Mouse (Mus musculus): ENCODE results near the gene Fign. TPM values are rescaled to one million over a fixed set of nuclear protein-coding genes. Genes with fewer than 3 reads are reported as not detected.

Gene Fign
- polyA plus RNA-seq, 1 experiment from 2014 or later: 16.4 TPM

- Histone ChIP-seq H3K4me2 (ENCODE audit: low read depth, low read length) (peak overlapping the region; percentile 90), H3K36me3 (ENCODE audit: control insufficient read depth, insufficient read depth, low read length) (no peaks in the 10 kb centered on the region), H3K4me3 (ENCODE audit: low read depth, low read length) (peak overlapping the region; percentile 59), H3K27me3 (ENCODE audit: control insufficient read depth, insufficient read depth, low read length) (no peaks in the 10 kb centered on the region), H3K27ac (ENCODE audit: low read depth, low read length) (peak overlapping the region; percentile 62), H3K9ac (replicated peaks; ENCODE audit: low read depth, low read length) (peak overlapping the region; percentile 94; the same call in 1 of the 2 replicates), H3K9me3 (ENCODE audit: control insufficient read depth, low read length) (no peaks in the 10 kb centered on the region), H3K4me1 (ENCODE audit: control insufficient read depth, insufficient read depth, low read length) (peaks cover 15% of the 10 kb centered on the region; the same call in 1 of the 2 replicates)
- ATAC-seq (ENCODE audit: low read depth): no peak
- under 1% methylated on average over 12 of the region's 12 CpGs for WGBS
Observed at GRCm38 (mm10) chr2:64096721-64097411, 972 bp downstream of the Fign start.

DNA sequence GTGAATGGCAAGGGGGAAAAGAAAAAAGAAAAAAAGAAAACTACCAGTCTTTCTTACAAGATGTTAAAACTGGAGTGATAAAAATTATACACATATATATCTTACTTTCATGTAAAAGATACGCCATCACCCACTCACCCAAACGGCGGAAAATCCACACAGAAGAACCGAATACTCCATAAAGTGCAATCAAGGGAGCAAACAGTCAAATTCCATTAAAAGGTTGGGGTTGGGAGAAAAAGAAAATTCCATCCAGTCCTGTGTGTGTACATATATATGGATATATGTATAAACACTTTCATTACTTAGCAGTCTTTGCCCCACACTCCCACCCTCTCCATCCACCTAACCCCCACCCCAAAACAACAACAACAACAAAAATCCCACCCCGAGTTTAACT lies 1.7 kb downstream of the Fign start:
- Histone ChIP-seq H3K27me3 (ENCODE audit: control insufficient read depth, insufficient read depth, low read length) (no peaks in the 10 kb centered on the region), H3K4me2 (ENCODE audit: low read depth, low read length) (peak overlapping the region; percentile 90), H3K36me3 (ENCODE audit: control insufficient read depth, insufficient read depth, low read length) (no peaks in the 10 kb centered on the region), H3K4me3 (ENCODE audit: low read depth, low read length) (peak overlapping the region; percentile 59), H3K9me3 (ENCODE audit: control insufficient read depth, low read length) (no peaks in the 10 kb centered on the region), H3K4me1 (ENCODE audit: control insufficient read depth, insufficient read depth, low read length) (peaks cover 18% of the 10 kb centered on the region; the same call in 1 of the 2 replicates), H3K9ac (replicated peaks; ENCODE audit: low read depth, low read length) (peak overlapping the region; percentile 46; the same call in 1 of the 2 replicates), H3K27ac (ENCODE audit: low read depth, low read length) (peak overlapping the region; percentile 55; the same call in 1 of the 2 replicates)
- ATAC-seq (ENCODE audit: low read depth): no peak
- WGBS: 20% methylated on average over 5 of the region's 5 CpGs

DNA sequence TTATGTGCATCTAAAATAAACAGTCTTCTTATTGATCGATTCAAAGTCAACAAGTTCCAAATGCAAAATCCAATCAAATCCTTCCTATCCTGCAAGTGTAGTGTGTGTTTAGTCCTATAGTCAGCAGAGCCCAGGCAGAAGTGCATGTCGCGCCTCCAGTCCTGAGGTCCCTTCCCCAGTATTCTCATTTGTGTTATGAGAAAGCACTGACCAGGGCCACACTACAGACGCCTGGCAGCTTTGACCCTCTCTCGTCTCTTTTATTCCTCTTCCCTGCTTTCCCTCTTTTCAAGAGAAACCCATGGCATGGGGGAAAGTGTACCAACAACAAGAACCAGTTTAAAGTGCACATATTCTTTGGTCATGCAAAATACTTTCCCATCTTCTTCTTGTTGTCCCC lies 2.3 kb downstream of the Fign start:
- Histone ChIP-seq H3K4me3 (ENCODE audit: low read depth, low read length) (peak overlapping the region; percentile 59), H3K36me3 (ENCODE audit: control insufficient read depth, insufficient read depth, low read length) (no peaks in the 10 kb centered on the region), H3K27ac (ENCODE audit: low read depth, low read length) (peak overlapping the region; percentile 69), H3K9me3 (ENCODE audit: control insufficient read depth, low read length) (no peaks in the 10 kb centered on the region), H3K4me1 (ENCODE audit: control insufficient read depth, insufficient read depth, low read length) (peaks cover 20% of the 10 kb centered on the region; the same call in 1 of the 2 replicates), H3K4me2 (ENCODE audit: low read depth, low read length) (peak overlapping the region; percentile 90), H3K27me3 (ENCODE audit: control insufficient read depth, insufficient read depth, low read length) (no peaks in the 10 kb centered on the region), H3K9ac (replicated peaks; ENCODE audit: low read depth, low read length) (peak overlapping the region; percentile 46; the same call in 1 of the 2 replicates)
- no peak for ATAC-seq (ENCODE audit: low read depth)
- WGBS: 16% methylated on average over 5 of the region's 5 CpGs

- H3K36me3 ChIP-seq (ENCODE audit: control insufficient read depth, insufficient read depth, low read length): no peaks in the 10 kb centered on the region
- ATAC-seq (ENCODE audit: low read depth): no peak
- H3K27ac ChIP-seq (ENCODE audit: low read depth, low read length): no peak overlapping the region
- no peaks in the 10 kb centered on the region for H3K9me3 ChIP-seq (ENCODE audit: control insufficient read depth, low read length)
- 0 out of 2 replicates have a peak overlapping the region, but pooled peaks have one; percentile 7 for H3K9ac ChIP-seq (replicated peaks; ENCODE audit: low read depth, low read length)
- H3K4me2 ChIP-seq (ENCODE audit: low read depth, low read length): peak overlapping the region; percentile 38
- WGBS: 51% methylated on average over 6 of the region's 6 CpGs
- H3K27me3 ChIP-seq (ENCODE audit: control insufficient read depth, insufficient read depth, low read length): no peaks in the 10 kb centered on the region
- peak overlapping the region; percentile 19; the same call in 1 of the 2 replicates for H3K4me3 ChIP-seq (ENCODE audit: low read depth, low read length)
- H3K4me1 ChIP-seq (ENCODE audit: control insufficient read depth, insufficient read depth, low read length): peaks cover 17% of the 10 kb centered on the region; the same call in 1 of the 2 replicates
Observed at GRCm38 (mm10) chr2:64093087-64093486, 4.8 kb downstream of the Fign start.

DNA sequence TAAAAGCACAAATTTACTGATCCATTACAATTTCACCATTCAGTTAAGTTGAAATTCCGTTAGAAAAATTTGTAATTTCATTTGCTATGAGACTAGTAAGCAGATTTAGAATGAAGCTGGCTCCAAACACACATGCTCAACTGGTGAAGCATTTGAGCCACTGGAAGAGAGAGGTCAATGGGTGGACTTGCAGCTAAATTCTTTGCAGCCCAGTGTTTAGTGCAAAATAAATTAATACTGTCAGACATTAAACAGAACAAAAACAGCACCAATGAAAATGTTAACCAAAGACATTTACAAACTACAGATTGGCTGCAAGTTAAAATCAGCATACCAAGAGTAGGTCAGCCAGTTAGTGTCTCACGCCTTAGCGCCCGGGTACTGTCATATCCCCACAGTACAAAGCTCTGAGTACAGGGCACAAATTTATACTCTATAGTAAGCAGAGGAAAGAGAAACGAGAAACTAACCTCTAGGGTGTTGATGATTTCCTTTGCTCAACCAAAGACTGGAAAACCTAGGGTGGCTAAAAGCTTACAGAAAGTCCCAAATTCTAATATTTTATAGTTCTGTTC lies 13.9 kb downstream of the Fign start:
- no peaks in the 10 kb centered on the region for H3K36me3 ChIP-seq (ENCODE audit: control insufficient read depth, insufficient read depth, low read length)
- H3K27ac ChIP-seq (ENCODE audit: low read depth, low read length): no peak overlapping the region
- 68% methylated on average over 5 of the region's 5 CpGs for WGBS
- ATAC-seq (ENCODE audit: low read depth): no peak
- H3K4me3 ChIP-seq (ENCODE audit: low read depth, low read length): no peak overlapping the region
- H3K9me3 ChIP-seq (ENCODE audit: control insufficient read depth, low read length): no peaks in the 10 kb centered on the region
- no peak overlapping the region for H3K9ac ChIP-seq (replicated peaks; ENCODE audit: low read depth, low read length)
- H3K4me1 ChIP-seq (ENCODE audit: control insufficient read depth, insufficient read depth, low read length): peaks cover 15% of the 10 kb centered on the region
- no peaks in the 10 kb centered on the region for H3K27me3 ChIP-seq (ENCODE audit: control insufficient read depth, insufficient read depth, low read length)
- H3K4me2 ChIP-seq (ENCODE audit: low read depth, low read length): no peak overlapping the region

DNA sequence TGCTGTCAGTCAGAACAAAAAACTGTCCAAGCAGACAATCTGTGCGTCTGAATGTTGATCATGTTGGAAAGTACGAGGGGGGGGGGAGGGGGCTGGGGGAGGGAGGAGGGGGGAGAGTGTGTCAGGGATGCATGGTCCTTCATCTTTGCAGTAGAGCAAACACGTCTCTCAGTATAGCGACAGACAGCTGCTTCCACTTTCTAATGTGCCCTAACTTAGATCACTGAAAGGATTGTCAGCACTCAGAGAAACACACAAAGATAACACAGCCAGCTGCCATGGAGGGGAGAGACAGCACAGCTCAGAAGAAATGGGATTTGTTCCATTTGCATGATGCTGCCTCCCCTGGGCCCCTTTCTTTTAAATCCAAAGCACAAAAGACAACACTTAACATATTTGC lies 18.1 kb downstream of the Fign start:
- no peak overlapping the region for H3K9ac ChIP-seq (replicated peaks; ENCODE audit: low read depth, low read length)
- peak overlapping the region; percentile 1; the same call in 1 of the 2 replicates for H3K4me2 ChIP-seq (ENCODE audit: low read depth, low read length)

DNA sequence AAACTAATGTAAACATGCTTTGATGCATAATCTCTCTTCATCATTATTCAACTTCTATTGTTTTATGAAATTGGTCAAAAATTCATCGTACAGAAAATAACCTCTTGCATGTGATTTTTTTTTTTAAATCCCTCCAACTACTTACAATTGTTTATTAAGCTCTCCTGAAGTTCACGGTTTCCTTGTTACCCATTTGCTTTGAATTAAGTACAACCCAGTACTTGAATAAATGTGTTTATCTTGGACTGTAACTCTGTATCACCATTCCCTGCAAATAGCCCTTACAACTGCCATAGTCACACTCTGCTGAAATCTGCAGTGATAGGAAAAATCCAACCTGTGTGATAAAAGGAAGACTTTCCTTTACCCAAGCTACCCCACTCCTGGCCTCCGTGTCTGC lies 19.3 kb downstream of the Fign start:
- Histone ChIP-seq H3K36me3 (ENCODE audit: control insufficient read depth, insufficient read depth, low read length) (no peaks in the 10 kb centered on the region), H3K4me3 (ENCODE audit: low read depth, low read length) (no peak overlapping the region), H3K9me3 (ENCODE audit: control insufficient read depth, low read length) (no peaks in the 10 kb centered on the region), H3K9ac (replicated peaks; ENCODE audit: low read depth, low read length) (no peak overlapping the region), H3K4me1 (ENCODE audit: control insufficient read depth, insufficient read depth, low read length) (peaks cover 38% of the 10 kb centered on the region), H3K4me2 (ENCODE audit: low read depth, low read length) (no peak overlapping the region), H3K27me3 (ENCODE audit: control insufficient read depth, insufficient read depth, low read length) (no peaks in the 10 kb centered on the region), H3K27ac (ENCODE audit: low read depth, low read length) (no peak overlapping the region)
- no peak for ATAC-seq (ENCODE audit: low read depth)
- WGBS: 76% methylated on average over 3 of the region's 3 CpGs

More for the DNA sequence above, 18.1 kb downstream of the Fign start:
- WGBS: 6% methylated on average over 4 of the region's 4 CpGs
- Histone ChIP-seq H3K4me3 (ENCODE audit: low read depth, low read length) (no peak overlapping the region), H3K27me3 (ENCODE audit: control insufficient read depth, insufficient read depth, low read length) (no peaks in the 10 kb centered on the region), H3K36me3 (ENCODE audit: control insufficient read depth, insufficient read depth, low read length) (no peaks in the 10 kb centered on the region), H3K9me3 (ENCODE audit: control insufficient read depth, low read length) (no peaks in the 10 kb centered on the region), H3K27ac (ENCODE audit: low read depth, low read length) (no peak overlapping the region), H3K4me1 (ENCODE audit: control insufficient read depth, insufficient read depth, low read length) (peaks cover 35% of the 10 kb centered on the region)
- peak; percentile 59; the same call in 1 of the 2 replicates for ATAC-seq (ENCODE audit: low read depth)

GRCm38 (mm10) chr2:64077846-64078245 lies 20.0 kb downstream of the Fign start:
- peaks cover 39% of the 10 kb centered on the region for H3K4me1 ChIP-seq (ENCODE audit: control insufficient read depth, insufficient read depth, low read length)
- WGBS: 61% methylated on average over 2 of the region's 2 CpGs

GRCm38 (mm10) chr2:64075873-64076272 lies 22.0 kb downstream of the Fign start:
- ATAC-seq (ENCODE audit: low read depth): no peak; the same call in 1 of the 2 replicates
- H3K4me2 ChIP-seq (ENCODE audit: low read depth, low read length): peak overlapping the region; percentile 42; the same call in 1 of the 2 replicates
- no peak overlapping the region for H3K27ac ChIP-seq (ENCODE audit: low read depth, low read length)
- H3K36me3 ChIP-seq (ENCODE audit: control insufficient read depth, insufficient read depth, low read length): no peaks in the 10 kb centered on the region
- no peaks in the 10 kb centered on the region for H3K27me3 ChIP-seq (ENCODE audit: control insufficient read depth, insufficient read depth, low read length)
- WGBS: 39% methylated on average over 6 of the region's 6 CpGs
- no peak overlapping the region for H3K4me3 ChIP-seq (ENCODE audit: low read depth, low read length)
- no peak overlapping the region for H3K9ac ChIP-seq (replicated peaks; ENCODE audit: low read depth, low read length)
- peaks cover 44% of the 10 kb centered on the region for H3K4me1 ChIP-seq (ENCODE audit: control insufficient read depth, insufficient read depth, low read length)
- H3K9me3 ChIP-seq (ENCODE audit: control insufficient read depth, low read length): no peaks in the 10 kb centered on the region

More at GRCm38 (mm10) chr2:64077846-64078245, 20.0 kb downstream of the Fign start:
- H3K27me3 ChIP-seq (ENCODE audit: control insufficient read depth, insufficient read depth, low read length): no peaks in the 10 kb centered on the region
- H3K4me2 ChIP-seq (ENCODE audit: low read depth, low read length): no peak overlapping the region
- H3K4me3 ChIP-seq (ENCODE audit: low read depth, low read length): no peak overlapping the region
- H3K27ac ChIP-seq (ENCODE audit: low read depth, low read length): no peak overlapping the region
- H3K9me3 ChIP-seq (ENCODE audit: control insufficient read depth, low read length): no peaks in the 10 kb centered on the region
- H3K36me3 ChIP-seq (ENCODE audit: control insufficient read depth, insufficient read depth, low read length): no peaks in the 10 kb centered on the region
- no peak for ATAC-seq (ENCODE audit: low read depth)
- H3K9ac ChIP-seq (replicated peaks; ENCODE audit: low read depth, low read length): no peak overlapping the region
